Mouse (Mus musculus) ES-E14 (cell line): ENCODE measurements around the gene Tnfrsf25. TPM values are rescaled to one million over a fixed set of nuclear protein-coding genes. Genes with fewer than 3 reads are reported as not detected.

ENCODE experiments used
- DNase-seq: peaks from one replicate; pipeline ENCODE4 v3.0.0-alpha.2; 2013; ENCODE audit warnings: low read depth, low spot score
- H3K27ac ChIP-seq: 2 replicates; pipeline ENCODE4 v1.5.1; 2012; ENCODE audit warnings: low read depth, mild to moderate bottlenecking, low read length, moderate library complexity, mixed read lengths; ENCODE audit not compliant: poor library complexity, insufficient read depth, severe bottlenecking
- H3K36me3 ChIP-seq: 2 replicates; pipeline ENCODE4 v1.6.1; 2012; ENCODE audit warnings: mild to moderate bottlenecking, low read length, moderate library complexity, mixed read lengths; ENCODE audit not compliant: control insufficient read depth, poor library complexity, insufficient read depth, severe bottlenecking
- H3K4me1 ChIP-seq, 2 experiments: fragments of 150-350 bp in 1 of 2; sonication (generic) in 1 of 2; 2 replicates each; pipeline ENCODE4 v1.6.1; 2012; ENCODE audit warnings: low read length in 2 of 2, mild to moderate bottlenecking in 1 of 2, mixed read lengths in 1 of 2; ENCODE audit not compliant: control insufficient read depth in 2 of 2, insufficient read depth in 2 of 2, poor library complexity in 1 of 2
- H3K4me3 ChIP-seq, 2 experiments: fragments of 150-350 bp in 1 of 2; sonication (generic) in 1 of 2; 2 replicates each; pipeline ENCODE4 v1.5.1; 2012; ENCODE audit warnings: low read length in 2 of 2, low read depth in 1 of 2, mild to moderate bottlenecking in 1 of 2, mixed read lengths in 1 of 2; ENCODE audit not compliant: insufficient read depth in 1 of 2, poor library complexity in 1 of 2, severe bottlenecking in 1 of 2
- H3K9ac ChIP-seq: 2 replicates; pipeline ENCODE4 v1.6.1; 2012; ENCODE audit warnings: low read depth, mild to moderate bottlenecking, low read length, mixed read lengths; ENCODE audit not compliant: poor library complexity, insufficient read depth, severe bottlenecking
- H3K9me3 ChIP-seq: fragments of 150-350 bp; sonication (generic); 2 replicates; pipeline ENCODE4 v1.6.1; 2012; ENCODE audit warnings: low read depth, mild to moderate bottlenecking, low read length; ENCODE audit not compliant: control insufficient read depth, insufficient read depth
- CHD2 ChIP-seq: IDR thresholded peaks from 2 replicates; pipeline ENCODE4 v1.6.1; 2014; ENCODE audit warnings: mild to moderate bottlenecking, low read depth, low read length, inconsistent platforms
- HCFC1 ChIP-seq: IDR thresholded peaks from 2 replicates; pipeline ENCODE4 v1.6.1; 2012; ENCODE audit warnings: low read length, inconsistent platforms, borderline replicate concordance; ENCODE audit not compliant: insufficient read depth
- MAFK ChIP-seq: IDR thresholded peaks from 2 replicates; pipeline ENCODE4 v1.6.1; 2014; ENCODE audit warnings: mild to moderate bottlenecking, low read depth, low read length, inconsistent platforms; ENCODE audit not compliant: insufficient read depth
- ZC3H11A ChIP-seq: IDR thresholded peaks from 2 replicates; pipeline ENCODE4 v1.6.1; 2012; ENCODE audit warnings: low read depth, mild to moderate bottlenecking, inconsistent platforms, low read length, borderline replicate concordance
- ZNF384 ChIP-seq: IDR thresholded peaks from 2 replicates; pipeline ENCODE4 v1.6.1; 2012; ENCODE audit warnings: low read depth, low read length, inconsistent platforms
- in situ Hi-C, 2 experiments: fragments of 600-800 bp; cut with MboI; formaldehyde crosslinking; loops; one replicate each; pipeline ENCODE4 v1.15.1; 2025; ENCODE audit warnings: low sequenced_read_pairs in 2 of 2, inconsistent platforms in 1 of 2; ENCODE audit not compliant: unreplicated experiment in 2 of 2
- total RNA-seq: library from RNA; depleted of rRNA; stranded (reverse); fragments of 300-350 nt; gene quantifications from 2 replicates; pipeline ENCODE4 v1.2.3, GENCODE M21; 2012

Tnfrsf25 gene
- total RNA-seq, 1 experiment: 3.8 TPM

DNA sequence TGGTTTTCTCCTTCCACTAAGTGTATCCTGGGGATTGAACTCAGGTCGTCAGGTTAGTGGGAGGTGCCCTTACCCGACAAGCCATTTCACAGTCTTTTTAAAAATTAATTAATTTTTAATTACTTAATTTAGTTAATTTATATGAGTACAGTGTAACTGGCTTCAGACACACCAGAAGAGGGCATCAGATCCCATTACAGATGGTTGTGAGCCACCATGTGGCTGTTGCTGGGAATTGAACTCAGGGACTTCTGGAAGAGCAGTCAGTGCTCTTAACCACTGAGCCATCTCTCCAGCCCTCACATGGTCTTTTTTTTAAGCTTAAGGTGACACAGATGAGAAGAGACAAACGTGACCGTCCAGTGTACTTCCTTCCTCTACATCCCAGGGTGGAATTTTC is 39.3 kb downstream of the Tnfrsf25 start:
- Histone ChIP-seq H3K9me3 (no peaks in the 10 kb centered on the region), H3K36me3 (no peaks in the 10 kb centered on the region), H3K4me3 (no peak overlapping the region), H3K4me1 (peaks cover 2 to 3% of the 10 kb centered on the region in 2 experiments; a peak in 2 of 4 replicates), H3K27ac (no peak overlapping the region), H3K9ac (no peak overlapping the region)
- DNase-seq: no peak
- TF ChIP-seq MAFK: no peak
- no peak for TF ChIP-seq HCFC1
- no peak for TF ChIP-seq CHD2
- TF ChIP-seq ZC3H11A: no peak
- TF ChIP-seq ZNF384: no peak
- in situ Hi-C loops: no loop called here

- Histone ChIP-seq H3K4me3 (peak overlapping the region; percentile 61 to 69; a peak in 2 of 4 replicates), H3K9ac (no peak overlapping the region), H3K36me3 (no peaks in the 10 kb centered on the region), H3K4me1 (peaks cover 2 to 3% of the 10 kb centered on the region in 2 experiments; a peak in 2 of 4 replicates), H3K27ac (no peak overlapping the region), H3K9me3 (no peaks in the 10 kb centered on the region)
- no peak for TF ChIP-seq ZC3H11A
- no peak for TF ChIP-seq ZNF384
- no peak for TF ChIP-seq CHD2
- no peak for TF ChIP-seq HCFC1
- no peak for TF ChIP-seq MAFK
- no peak for DNase-seq
- in situ Hi-C loops: no loop called here
These were observed 42.2 kb downstream of the Tnfrsf25 start for GRCm38 (mm10) chr4:152157779-152158584.

DNA sequence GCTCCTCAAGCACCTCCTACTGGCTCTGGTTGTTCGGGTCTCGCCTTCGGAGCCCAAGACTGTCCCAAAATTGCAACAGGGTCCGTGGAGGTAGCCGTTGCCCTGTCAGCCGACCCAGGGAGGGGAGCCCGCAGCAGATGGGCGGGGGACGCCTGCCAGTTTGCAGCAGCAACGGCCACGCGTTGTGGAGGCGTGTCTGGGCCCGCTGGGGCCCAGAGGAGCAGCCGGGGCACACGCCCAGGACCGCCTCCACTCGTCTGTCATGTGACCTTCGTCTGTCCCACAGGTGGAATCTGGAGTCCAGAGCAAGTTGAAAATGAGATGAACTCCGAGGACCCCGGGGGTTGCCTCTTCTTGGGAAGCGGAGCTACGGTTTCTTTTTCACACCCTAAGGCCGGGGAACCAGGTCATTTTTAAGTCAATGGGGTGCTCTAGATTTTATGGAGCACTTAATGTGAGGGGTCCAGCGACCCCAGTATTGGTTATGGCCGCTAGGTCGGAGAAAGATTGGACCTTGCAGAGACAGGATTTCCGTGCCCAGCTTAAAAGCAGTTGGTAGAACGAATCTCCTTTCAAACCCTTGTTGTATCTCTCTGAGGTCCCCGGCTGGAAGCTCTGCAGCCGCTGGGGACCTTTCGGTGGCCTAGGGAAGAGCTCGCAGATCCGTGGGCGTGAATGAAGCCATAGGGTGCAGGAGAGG is 43.0 kb downstream of the Tnfrsf25 start, which contains the start of gene Hes2:
TSS of gene Hes2 (plus strand) at position 283 of the 700 bp plus-strand sequence.
- Histone ChIP-seq H3K9me3 (no peaks in the 10 kb centered on the region), H3K4me3 (peak within 1 kb of the TSS; percentile 61 to 69), H3K9ac (no peak within 1 kb of the TSS), H3K4me1 (peaks cover 2 to 3% of the 10 kb centered on the region in 2 experiments; a peak in 2 of 4 replicates), H3K36me3 (no peaks in the 10 kb centered on the region), H3K27ac (no peak within 1 kb of the TSS)
- DNase-seq: no peak
- TF ChIP-seq CHD2 (no peak), ZNF384 (no peak), MAFK (no peak), HCFC1 (no peak), ZC3H11A (no peak)
- in situ Hi-C loops: no loop called here

DNA sequence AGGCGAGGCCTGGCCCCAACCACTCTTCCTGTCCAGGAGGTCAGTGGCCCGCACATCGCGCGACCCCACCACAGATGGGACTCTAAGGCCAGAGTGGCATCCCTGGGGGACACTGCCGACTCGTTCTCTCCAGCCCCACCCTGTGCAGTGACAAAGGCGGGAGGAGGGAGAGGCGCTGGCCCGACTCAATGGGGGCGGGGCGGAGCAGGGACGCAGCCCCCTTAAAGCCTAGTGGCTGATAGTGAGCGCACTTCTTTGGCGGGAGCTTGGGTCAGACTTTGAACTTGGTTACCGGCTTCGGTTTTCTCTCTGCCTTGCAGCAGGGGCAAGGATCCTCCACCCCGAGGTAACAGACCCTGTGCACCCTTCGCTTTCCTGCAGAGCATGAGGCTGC is 43.5 kb downstream of the Tnfrsf25 start:
- no peak overlapping the region for H3K27ac ChIP-seq
- peak overlapping the region; percentile 61 to 69 for H3K4me3 ChIP-seq
- no peaks in the 10 kb centered on the region for H3K9me3 ChIP-seq
- TF ChIP-seq ZC3H11A (no peak), CHD2 (no peak), ZNF384 (no peak), HCFC1 (no peak), MAFK (no peak)
- H3K4me1 ChIP-seq: peaks cover 2 to 3% of the 10 kb centered on the region in 2 experiments; a peak in 2 of 4 replicates
- no peaks in the 10 kb centered on the region for H3K36me3 ChIP-seq
- in situ Hi-C loops: no loop called here
- H3K9ac ChIP-seq: no peak overlapping the region
- DNase-seq: no peak
